Mouse (Mus musculus) ES-E14 (cell line): ENCODE measurements around the gene Cysltr1. TPM values are rescaled to one million over a fixed set of nuclear protein-coding genes. Genes with fewer than 3 reads are reported as not detected.

Experiments
- DNase-seq: peaks from one replicate; pipeline ENCODE4 v3.0.0-alpha.2; 2013; ENCODE audit warnings: low read depth, low spot score
- H3K27ac ChIP-seq: 2 replicates; pipeline ENCODE4 v1.5.1; 2012; ENCODE audit warnings: low read depth, mild to moderate bottlenecking, low read length, moderate library complexity, mixed read lengths; ENCODE audit not compliant: poor library complexity, insufficient read depth, severe bottlenecking
- H3K36me3 ChIP-seq: 2 replicates; pipeline ENCODE4 v1.6.1; 2012; ENCODE audit warnings: mild to moderate bottlenecking, low read length, moderate library complexity, mixed read lengths; ENCODE audit not compliant: control insufficient read depth, poor library complexity, insufficient read depth, severe bottlenecking
- H3K4me1 ChIP-seq, 2 experiments: fragments of 150-350 bp in 1 of 2; sonication (generic) in 1 of 2; 2 replicates each; pipeline ENCODE4 v1.6.1; 2012; ENCODE audit warnings: low read length in 2 of 2, mild to moderate bottlenecking in 1 of 2, mixed read lengths in 1 of 2; ENCODE audit not compliant: control insufficient read depth in 2 of 2, insufficient read depth in 2 of 2, poor library complexity in 1 of 2
- H3K4me3 ChIP-seq, 2 experiments: fragments of 150-350 bp in 1 of 2; sonication (generic) in 1 of 2; 2 replicates each; pipeline ENCODE4 v1.5.1; 2012; ENCODE audit warnings: low read length in 2 of 2, low read depth in 1 of 2, mild to moderate bottlenecking in 1 of 2, mixed read lengths in 1 of 2; ENCODE audit not compliant: insufficient read depth in 1 of 2, poor library complexity in 1 of 2, severe bottlenecking in 1 of 2
- H3K9ac ChIP-seq: 2 replicates; pipeline ENCODE4 v1.6.1; 2012; ENCODE audit warnings: low read depth, mild to moderate bottlenecking, low read length, mixed read lengths; ENCODE audit not compliant: poor library complexity, insufficient read depth, severe bottlenecking
- H3K9me3 ChIP-seq: fragments of 150-350 bp; sonication (generic); 2 replicates; pipeline ENCODE4 v1.6.1; 2012; ENCODE audit warnings: low read depth, mild to moderate bottlenecking, low read length; ENCODE audit not compliant: control insufficient read depth, insufficient read depth
- CHD2 ChIP-seq: IDR thresholded peaks from 2 replicates; pipeline ENCODE4 v1.6.1; 2014; ENCODE audit warnings: mild to moderate bottlenecking, low read depth, low read length, inconsistent platforms
- HCFC1 ChIP-seq: IDR thresholded peaks from 2 replicates; pipeline ENCODE4 v1.6.1; 2012; ENCODE audit warnings: low read length, inconsistent platforms, borderline replicate concordance; ENCODE audit not compliant: insufficient read depth
- MAFK ChIP-seq: IDR thresholded peaks from 2 replicates; pipeline ENCODE4 v1.6.1; 2014; ENCODE audit warnings: mild to moderate bottlenecking, low read depth, low read length, inconsistent platforms; ENCODE audit not compliant: insufficient read depth
- ZC3H11A ChIP-seq: IDR thresholded peaks from 2 replicates; pipeline ENCODE4 v1.6.1; 2012; ENCODE audit warnings: low read depth, mild to moderate bottlenecking, inconsistent platforms, low read length, borderline replicate concordance
- ZNF384 ChIP-seq: IDR thresholded peaks from 2 replicates; pipeline ENCODE4 v1.6.1; 2012; ENCODE audit warnings: low read depth, low read length, inconsistent platforms
- in situ Hi-C, 2 experiments: fragments of 600-800 bp; cut with MboI; formaldehyde crosslinking; loops; one replicate each; pipeline ENCODE4 v1.15.1; 2025; ENCODE audit warnings: low sequenced_read_pairs in 2 of 2, inconsistent platforms in 1 of 2; ENCODE audit not compliant: unreplicated experiment in 2 of 2
- total RNA-seq: library from RNA; depleted of rRNA; stranded (reverse); fragments of 300-350 nt; gene quantifications from 2 replicates; pipeline ENCODE4 v1.2.3, GENCODE M21; 2012; rRNA removed

Cysltr1 gene
- total RNA-seq, 1 experiment = 1.8 TPM

GRCm38 (mm10) chrX:106582197-106582596 lies 21.3 kb downstream of the Cysltr1 start:
- Histone ChIP-seq H3K4me3 (no peak overlapping the region), H3K4me1 (no peaks in the 10 kb centered on the region), H3K9ac (no peak overlapping the region), H3K36me3 (no peaks in the 10 kb centered on the region), H3K9me3 (no peaks in the 10 kb centered on the region), H3K27ac (no peak overlapping the region)
- in situ Hi-C loops = no loop called here
- no peak for DNase-seq
- TF ChIP-seq ZC3H11A = no peak
- TF ChIP-seq MAFK = no peak
- TF ChIP-seq HCFC1 = no peak
- TF ChIP-seq CHD2 = no peak
- TF ChIP-seq ZNF384 = no peak

- Histone ChIP-seq H3K4me1 (no peaks in the 10 kb centered on the region), H3K9ac (no peak overlapping the region), H3K9me3 (no peaks in the 10 kb centered on the region), H3K36me3 (no peaks in the 10 kb centered on the region), H3K27ac (no peak overlapping the region), H3K4me3 (no peak overlapping the region)
- DNase-seq = no peak
- no peak for TF ChIP-seq HCFC1
- no peak for TF ChIP-seq ZC3H11A
- TF ChIP-seq CHD2 = no peak
- TF ChIP-seq ZNF384 = no peak
- in situ Hi-C loops = no loop called here
These were observed 23.1 kb downstream of the Cysltr1 start for GRCm38 (mm10) chrX:106580410-106580809.

- in situ Hi-C loops = no loop called here
- no peak overlapping the region for H3K4me3 ChIP-seq
- H3K27ac ChIP-seq = no peak overlapping the region
- no peaks in the 10 kb centered on the region for H3K4me1 ChIP-seq
- H3K9me3 ChIP-seq = no peaks in the 10 kb centered on the region
- TF ChIP-seq HCFC1 (no peak), MAFK (no peak), CHD2 (no peak), ZC3H11A (no peak), ZNF384 (no peak)
- H3K36me3 ChIP-seq = no peaks in the 10 kb centered on the region
- no peak overlapping the region for H3K9ac ChIP-seq
- DNase-seq = no peak
These were observed 24.5 kb downstream of the Cysltr1 start for GRCm38 (mm10) chrX:106578966-106579365.

- H3K36me3 ChIP-seq = no peaks in the 10 kb centered on the region
- no peak overlapping the region for H3K9ac ChIP-seq
- no peak overlapping the region for H3K27ac ChIP-seq
- H3K9me3 ChIP-seq = no peaks in the 10 kb centered on the region
- no peak overlapping the region for H3K4me3 ChIP-seq
- no peaks in the 10 kb centered on the region for H3K4me1 ChIP-seq
- in situ Hi-C loops = no loop called here
- DNase-seq = no peak
- no peak for TF ChIP-seq MAFK
- TF ChIP-seq HCFC1 = no peak
- TF ChIP-seq ZC3H11A = no peak
- no peak for TF ChIP-seq ZNF384
- no peak for TF ChIP-seq CHD2
These were observed 48.0 kb downstream of the Cysltr1 start for GRCm38 (mm10) chrX:106555457-106555856.

GRCm38 (mm10) chrX:106536359-106536758 lies 67.1 kb downstream of the Cysltr1 start:
- Histone ChIP-seq H3K4me3 (no peak overlapping the region), H3K9ac (no peak overlapping the region), H3K27ac (no peak overlapping the region), H3K4me1 (no peaks in the 10 kb centered on the region), H3K9me3 (no peaks in the 10 kb centered on the region), H3K36me3 (no peaks in the 10 kb centered on the region)
- TF ChIP-seq CHD2 (no peak), ZC3H11A (no peak), HCFC1 (no peak), MAFK (no peak), ZNF384 (no peak)
- DNase-seq = no peak
- in situ Hi-C loops = no loop called here

Other genes starting within 250 kb of the Cysltr1 start
- 3.1 and 3.9 TPM in 2 replicates for gene Fndc3c1, start 118.3 kb downstream of the Cysltr1 start, total RNA-seq
- gene Gm5127, start 20.5 kb downstream of the Cysltr1 start, total RNA-seq = not detected in 2 replicates
- not detected in 2 replicates for gene Rtl3, start 237.0 kb upstream of the Cysltr1 start, total RNA-seq